Mouse (Mus musculus) hindbrain, postnatal 0 days (tissue): ENCODE results near the gene Svs4. TPM values are rescaled to one million over a fixed set of nuclear protein-coding genes. Genes with fewer than 3 reads are reported as not detected.
"Not testable (repeated sequence)": the region's sequence is repeated elsewhere in the genome, so short reads cannot be mapped to it uniquely, and the experiment has no call there.

ENCODE experiments used
- ATAC-seq: fragments of 200-750 bp; cut with Nextera tagmentation; 2 replicates; pipeline ENCODE4 v1.8.0; 2017; ENCODE audit warnings: mild to moderate bottlenecking, moderate TSS enrichment, moderate library complexity
- DNase-seq: peaks from one replicate; pipeline ENCODE4 v3.0.0-alpha.2; 2015; ENCODE audit warnings: low spot score
- H3K27ac ChIP-seq: fragments of 300-500 bp; sonication (generic); 2 replicates; pipeline ENCODE4 v1.5.1; 2014; ENCODE audit warnings: mild to moderate bottlenecking
- H3K27me3 ChIP-seq: fragments of 300-500 bp; sonication (generic); 2 replicates; pipeline ENCODE4 v1.6.1; 2014; ENCODE audit warnings: low read length, mixed read lengths; ENCODE audit not compliant: insufficient read depth
- H3K36me3 ChIP-seq: fragments of 300-500 bp; sonication (generic); 2 replicates; pipeline ENCODE4 v1.6.1; 2014; ENCODE audit warnings: low read length, mixed read lengths; ENCODE audit not compliant: insufficient read depth
- H3K4me1 ChIP-seq: fragments of 300-500 bp; sonication (generic); 2 replicates; pipeline ENCODE4 v1.6.1; 2014; ENCODE audit warnings: antibody characterized with exemption, low read length, mixed read lengths; ENCODE audit not compliant: insufficient read depth
- H3K4me2 ChIP-seq: fragments of 300-500 bp; sonication (generic); 2 replicates; pipeline ENCODE4 v1.6.1; 2014; ENCODE audit warnings: low read depth, mild to moderate bottlenecking, low read length, moderate library complexity, mixed read lengths
- H3K4me3 ChIP-seq: fragments of 300-500 bp; sonication (generic); 2 replicates; pipeline ENCODE4 v1.5.1; 2014; ENCODE audit warnings: low read length
- H3K9ac ChIP-seq: fragments of 300-500 bp; sonication (generic); replicated peaks from 2 replicates; pipeline ENCODE4 v1.6.1; 2014; ENCODE audit warnings: mild to moderate bottlenecking, low read length, moderate library complexity, mixed read lengths
- H3K9me3 ChIP-seq: fragments of 300-500 bp; sonication (generic); 2 replicates; pipeline ENCODE4 v1.6.1; 2016; ENCODE audit warnings: low read length, mixed read lengths
- CTCF ChIP-seq: IDR thresholded peaks from 2 replicates; pipeline ENCODE4 v1.5.1; 2016; ENCODE audit warnings: antibody characterized with exemption, control low read depth, low read depth
- WGBS: fragments of 180-500 bp; shearing (Covaris S2); extraction: QIAGEN DNeasy Blood & Tissue Kit; methylation state at CpG from one replicate; pipeline ENCODE4 v1.1.7; 2014; 5-methylcytosine and 5-hydroxymethylcytosine counted together
- polyA plus RNA-seq: library from polyadenylated mRNA; unstranded; fragments of >200 nt; fragmentation: Nextera tagmentation; extraction: Ambion mirVana; gene quantifications from 2 replicates; pipeline ENCODE4 v1.2.1, GENCODE M21; 2015
- total RNA-seq: library from RNA; depleted of rRNA; stranded (reverse); fragments of >200 nt; gene quantifications from 2 replicates; pipeline ENCODE4 v1.2.3, GENCODE M21; 2014; rRNA removed

Gene Svs4
- not detected in 2 replicates for total RNA-seq
- not detected in 2 replicates for polyA plus RNA-seq

DNA sequence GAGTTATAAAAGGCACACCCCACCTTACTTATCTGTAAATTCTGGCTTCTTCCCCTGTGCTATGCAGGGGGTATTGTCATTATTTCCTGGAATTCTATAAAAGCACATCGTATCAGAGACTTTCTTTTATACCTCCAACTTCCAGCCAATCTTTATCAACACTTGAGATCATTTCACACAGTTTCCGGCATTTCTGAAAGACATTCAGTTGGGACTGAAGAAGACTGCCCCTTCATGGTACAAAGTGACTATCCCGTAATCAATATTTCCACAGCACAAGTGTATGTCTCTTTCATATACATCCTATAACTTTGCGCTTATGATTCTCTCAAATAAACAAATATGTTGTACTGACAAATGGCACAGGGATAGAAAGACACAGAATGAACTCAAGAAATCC, at the start of gene Svs4:
TSS of gene Svs4 (minus strand) at position 101 of the 400 bp plus-strand sequence.
- ATAC-seq (no peak), DNase-seq (no peak)
- no peak within 1 kb of the TSS for H3K4me2 ChIP-seq
- H3K9me3 ChIP-seq = no peaks in the 10 kb centered on the region
- 96% methylated on average over 4 of the region's 4 CpGs for WGBS
- H3K27me3 ChIP-seq = no peaks in the 10 kb centered on the region
- TF ChIP-seq CTCF = no peak
- H3K27ac ChIP-seq = no peak within 1 kb of the TSS
- no peaks in the 10 kb centered on the region for H3K36me3 ChIP-seq
- no peaks in the 10 kb centered on the region for H3K4me1 ChIP-seq
- no peak within 1 kb of the TSS for H3K9ac ChIP-seq
- H3K4me3 ChIP-seq = no peak within 1 kb of the TSS

DNA sequence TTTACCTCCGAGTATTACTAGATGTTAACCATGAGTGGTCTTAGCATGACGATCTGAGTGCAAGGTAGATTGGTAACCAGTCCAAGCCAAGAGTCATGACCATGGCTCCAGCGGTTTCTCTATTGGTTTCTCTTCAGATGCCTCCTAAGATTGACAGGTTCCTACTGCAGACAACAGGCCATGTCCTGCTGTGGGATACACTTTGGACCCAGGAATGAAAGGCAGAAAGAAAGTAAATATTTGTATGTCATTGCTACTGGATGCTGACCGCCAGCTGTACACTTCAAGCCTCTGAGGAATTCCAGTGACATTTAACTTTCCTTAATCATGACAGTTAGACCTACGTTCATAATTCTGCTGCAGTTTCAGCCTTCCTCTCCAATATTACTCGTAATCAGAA, 42.7 kb upstream of the Svs4 start:
- TF ChIP-seq CTCF = no peak
- no peak overlapping the region for H3K27ac ChIP-seq
- H3K27me3 ChIP-seq = no peaks in the 10 kb centered on the region
- H3K9ac ChIP-seq = no peak overlapping the region
- no peak overlapping the region for H3K4me2 ChIP-seq
- ATAC-seq (no peak), DNase-seq (no peak)
- WGBS = 83% methylated on average over 6 of the region's 6 CpGs
- H3K9me3 ChIP-seq = no peaks in the 10 kb centered on the region
- no peaks in the 10 kb centered on the region for H3K4me1 ChIP-seq
- H3K4me3 ChIP-seq = no peak overlapping the region
- no peaks in the 10 kb centered on the region for H3K36me3 ChIP-seq

DNA sequence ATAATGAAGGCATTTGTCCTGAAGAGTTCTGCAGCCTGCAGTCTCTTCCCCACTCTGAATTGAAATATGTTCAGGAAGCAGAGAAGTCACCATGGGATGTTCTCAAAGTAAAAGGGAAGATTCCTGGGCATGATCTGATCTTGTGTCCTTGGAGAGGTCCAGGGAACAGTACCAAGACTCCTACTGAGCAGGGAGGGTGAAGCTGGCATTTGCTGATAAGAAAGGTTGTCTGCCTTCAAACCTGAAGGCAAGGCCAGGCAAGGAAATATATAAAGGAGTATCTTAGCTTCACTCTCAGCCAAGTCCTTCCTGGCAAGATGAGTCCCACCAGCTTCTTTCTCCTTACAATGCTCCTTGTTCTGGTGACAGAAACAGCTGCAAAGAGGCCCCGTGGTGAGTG, 38.2 kb upstream of the Svs4 start, which contains the start of gene Svs6:
TSS of gene Svs6 (plus strand) at position 301 of the 400 bp plus-strand sequence.
- WGBS = 59% methylated on average over 1 of the region's 1 CpGs
- H3K9me3 ChIP-seq, H3K4me2 ChIP-seq, H3K9ac ChIP-seq, H3K4me3 ChIP-seq, H3K27me3 ChIP-seq, H3K27ac ChIP-seq, DNase-seq, H3K36me3 ChIP-seq, ATAC-seq, H3K4me1 ChIP-seq: not testable (repeated sequence)

DNA sequence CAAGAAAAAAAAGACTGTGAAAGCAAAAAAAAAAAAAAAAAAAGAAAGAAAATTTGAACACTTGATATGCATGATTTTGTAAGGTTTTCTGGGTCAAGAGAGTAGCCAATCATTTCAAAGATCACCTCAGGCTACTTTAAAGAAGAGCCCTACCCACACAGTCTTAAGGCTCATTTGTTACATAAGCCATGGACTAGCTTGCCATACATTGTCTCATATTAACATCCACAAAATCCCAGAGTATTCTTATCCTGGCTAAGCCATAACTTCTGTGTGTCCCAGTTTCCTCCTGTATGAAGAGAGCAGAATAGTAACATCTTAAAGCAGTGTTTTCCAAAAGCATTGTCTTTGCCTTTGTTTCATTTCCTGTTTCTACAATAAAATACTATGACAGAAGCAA, 37.2 kb upstream of the Svs4 start:
- H3K4me1 ChIP-seq, H3K27ac ChIP-seq: not testable (repeated sequence)

DNA sequence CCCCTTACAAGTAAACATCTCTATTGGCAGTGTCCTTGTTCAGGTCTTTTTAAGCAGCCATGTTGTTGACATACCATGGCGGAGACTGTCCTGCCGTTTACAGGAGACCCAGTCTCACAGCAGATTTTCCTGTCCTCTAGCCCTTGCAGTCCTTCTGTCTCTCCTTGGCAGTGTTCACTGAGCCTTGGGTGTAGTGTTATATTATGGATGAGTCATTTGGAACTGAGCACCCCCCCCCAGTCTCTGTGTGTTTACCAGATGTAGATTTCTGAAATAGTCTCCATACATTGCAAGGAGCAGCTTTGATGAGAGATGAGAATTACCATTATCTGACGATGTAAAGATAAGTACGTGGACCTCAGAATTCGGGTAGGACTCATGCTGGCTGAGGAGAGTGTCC, 34.3 kb upstream of the Svs4 start:
- no peak overlapping the region for H3K4me3 ChIP-seq
- no peaks in the 10 kb centered on the region for H3K27me3 ChIP-seq

More for the DNA sequence above, 37.2 kb upstream of the Svs4 start:
- not testable (repeated sequence) for H3K36me3 ChIP-seq, H3K4me3 ChIP-seq, ATAC-seq, H3K9ac ChIP-seq, H3K27me3 ChIP-seq, H3K9me3 ChIP-seq, H3K4me2 ChIP-seq, DNase-seq

DNA sequence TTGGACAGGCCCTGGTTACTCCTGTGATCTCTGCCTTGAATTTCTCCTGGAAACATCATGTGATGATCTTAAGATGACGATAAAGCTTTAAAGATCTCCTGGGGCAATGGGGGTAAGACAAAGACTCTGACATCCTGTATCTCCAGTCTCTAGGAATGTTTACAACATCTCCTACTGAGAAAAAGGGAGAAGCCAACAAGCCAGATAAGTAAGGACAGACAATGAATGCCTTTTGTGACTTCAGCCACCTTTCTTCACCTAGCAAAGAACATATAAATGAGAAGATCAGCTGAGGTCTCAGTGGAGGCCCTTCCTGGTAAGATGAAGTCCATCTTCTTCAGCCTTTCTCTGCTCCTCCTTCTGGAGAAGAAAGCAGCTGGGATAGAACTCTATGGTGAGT, 10.7 kb upstream of the Svs4 start, which contains the start of gene Svs3a:
TSS of gene Svs3a (plus strand) at position 301 of the 400 bp plus-strand sequence.
- WGBS = 64% methylated on average over 1 of the region's 1 CpGs
- H3K4me3 ChIP-seq, DNase-seq, H3K36me3 ChIP-seq, H3K9ac ChIP-seq, ATAC-seq, H3K27ac ChIP-seq, H3K4me2 ChIP-seq, H3K27me3 ChIP-seq, H3K9me3 ChIP-seq, H3K4me1 ChIP-seq: not testable (repeated sequence)

More for the DNA sequence above, 34.3 kb upstream of the Svs4 start:
- no peaks in the 10 kb centered on the region for H3K9me3 ChIP-seq
- no peak overlapping the region for H3K9ac ChIP-seq
- H3K4me1 ChIP-seq = no peaks in the 10 kb centered on the region
- H3K36me3 ChIP-seq = no peaks in the 10 kb centered on the region
- no peak overlapping the region for H3K27ac ChIP-seq
- 84% methylated on average over 5 of the region's 5 CpGs for WGBS
- ATAC-seq = no peak
- no peak overlapping the region for H3K4me2 ChIP-seq
- TF ChIP-seq CTCF = no peak
- DNase-seq = no peak

DNA sequence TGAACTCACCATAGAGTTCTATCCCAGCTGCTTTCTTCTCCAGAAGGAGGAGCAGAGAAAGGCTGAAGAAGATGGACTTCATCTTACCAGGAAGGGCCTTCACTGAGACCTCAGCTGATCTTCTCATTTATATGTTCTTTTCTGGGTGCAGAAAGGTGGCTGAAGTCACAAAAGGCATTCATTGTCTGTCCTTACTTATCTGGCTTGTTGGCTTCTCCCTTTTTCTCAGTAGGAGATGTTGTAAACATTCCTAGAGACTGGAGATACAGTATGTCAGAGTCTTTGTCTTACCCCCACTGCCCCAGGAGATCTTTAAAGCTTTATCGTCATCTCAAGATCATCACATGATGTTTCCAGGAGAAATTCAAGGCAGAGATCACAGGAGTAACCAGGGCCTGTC, 21.7 kb downstream of the Svs4 start, which contains the start of gene Svs3b:
TSS of gene Svs3b (minus strand) at position 101 of the 400 bp plus-strand sequence.
- WGBS = 79% methylated on average over 1 of the region's 1 CpGs
- not testable (repeated sequence) for H3K27me3 ChIP-seq, H3K27ac ChIP-seq, H3K9me3 ChIP-seq, H3K4me1 ChIP-seq, H3K4me2 ChIP-seq, ATAC-seq, H3K36me3 ChIP-seq, DNase-seq, H3K9ac ChIP-seq, H3K4me3 ChIP-seq
